Mouse (Mus musculus) liver, adult 2 months (tissue): ENCODE results near the gene Wfdc3.

ENCODE experiments used
- CTCF ChIP-seq: fragments of 200-500 bp; IDR thresholded peaks from 2 replicates; pipeline ENCODE4 v1.5.1; 2011; ENCODE audit warnings: low read depth, low read length, control low read depth
- POLR2A ChIP-seq: fragments of 200-500 bp; IDR thresholded peaks from 2 replicates; pipeline ENCODE4 v1.6.1; 2011; ENCODE audit warnings: low read length, control low read depth; ENCODE audit not compliant: insufficient read depth; ENCODE audit errors: extremely low read depth

- TF ChIP-seq CTCF, result no peak
- no peak for TF ChIP-seq POLR2A
Observed at GRCm38 (mm10) chr2:164767812-164768540, 22.2 kb upstream of the Wfdc3 start.
